Mouse (Mus musculus) urinary bladder, adult 18-20 months (tissue): ENCODE data around the gene Plgrkt.

Experiments used
- DNase-seq, 2 experiments: peaks; one replicate each; pipeline ENCODE4 v3.0.0; 2022; ENCODE audit warnings: low spot score in 2 of 2, mixed read lengths in 2 of 2

Plgrkt gene

DNA sequence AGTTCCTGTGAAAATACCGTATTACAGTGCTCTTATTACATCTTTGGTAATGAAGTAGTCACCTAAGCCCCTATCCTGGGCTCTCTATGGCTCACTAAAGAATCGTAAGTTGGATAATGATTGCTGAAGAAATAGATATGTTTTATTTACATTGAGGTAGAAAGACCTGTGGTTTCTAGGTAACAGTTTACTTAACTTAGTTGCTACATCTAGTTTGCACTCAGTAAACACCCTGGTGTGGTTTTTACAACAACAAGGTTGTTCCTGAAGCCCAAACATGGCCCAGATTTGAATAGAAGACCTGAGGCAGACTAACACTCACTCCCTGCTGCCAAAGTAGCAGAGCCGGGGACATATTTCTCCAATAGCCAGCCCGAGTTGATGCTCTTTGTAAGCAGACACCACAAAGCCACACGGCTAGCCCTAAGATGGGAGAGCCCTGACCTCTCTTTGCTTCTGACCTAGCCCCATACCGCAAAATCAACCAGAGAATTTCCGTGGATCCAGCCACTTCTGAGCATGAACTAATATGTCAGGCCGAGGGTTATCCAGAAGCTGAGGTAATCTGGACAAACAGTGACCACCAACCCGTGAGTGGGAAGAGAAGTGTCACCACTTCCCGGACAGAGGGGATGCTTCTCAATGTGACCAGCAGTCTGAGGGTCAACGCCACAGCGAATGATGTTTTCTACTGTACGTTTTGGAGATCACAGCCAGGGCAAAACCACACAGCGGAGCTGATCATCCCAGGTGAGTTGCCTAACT lies 12.8 kb upstream of the Plgrkt start:
- DNase-seq: no peak

DNA sequence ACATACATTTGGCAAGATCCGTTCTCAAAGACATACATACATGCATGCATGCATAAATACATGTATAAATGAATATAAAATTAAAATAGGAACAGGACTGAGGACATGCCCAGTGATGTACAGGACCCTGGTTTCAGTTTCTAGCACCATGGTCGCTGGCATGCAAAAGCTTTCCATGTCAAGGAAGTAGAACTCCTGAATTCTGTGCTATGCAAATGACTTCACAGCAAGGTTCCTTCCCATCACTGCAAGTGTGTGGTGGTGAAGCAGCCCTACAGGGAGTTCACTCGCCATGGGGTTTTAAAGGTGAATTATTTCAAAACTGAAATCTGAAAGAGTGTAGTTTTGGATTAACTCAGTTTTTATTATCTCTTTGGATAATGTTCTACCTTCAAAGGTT lies 9.2 kb upstream of the Plgrkt start:
- DNase-seq: no peak

- DNase-seq: no peak
Observed at GRCm38 (mm10) chr19:29374947-29375346, 7.8 kb upstream of the Plgrkt start.

DNA sequence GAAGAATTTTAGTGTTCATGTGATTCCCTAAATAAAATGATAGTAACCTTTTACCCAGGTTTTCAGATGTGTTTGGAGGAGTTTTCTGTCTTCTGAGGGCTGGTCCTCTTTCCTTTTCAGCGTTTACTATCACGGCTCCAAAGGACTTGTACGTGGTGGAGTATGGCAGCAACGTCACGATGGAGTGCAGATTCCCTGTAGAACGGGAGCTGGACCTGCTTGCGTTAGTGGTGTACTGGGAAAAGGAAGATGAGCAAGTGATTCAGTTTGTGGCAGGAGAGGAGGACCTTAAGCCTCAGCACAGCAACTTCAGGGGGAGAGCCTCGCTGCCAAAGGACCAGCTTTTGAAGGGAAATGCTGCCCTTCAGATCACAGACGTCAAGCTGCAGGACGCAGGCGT lies 6.2 kb upstream of the Plgrkt start:
- DNase-seq: no peak

DNA sequence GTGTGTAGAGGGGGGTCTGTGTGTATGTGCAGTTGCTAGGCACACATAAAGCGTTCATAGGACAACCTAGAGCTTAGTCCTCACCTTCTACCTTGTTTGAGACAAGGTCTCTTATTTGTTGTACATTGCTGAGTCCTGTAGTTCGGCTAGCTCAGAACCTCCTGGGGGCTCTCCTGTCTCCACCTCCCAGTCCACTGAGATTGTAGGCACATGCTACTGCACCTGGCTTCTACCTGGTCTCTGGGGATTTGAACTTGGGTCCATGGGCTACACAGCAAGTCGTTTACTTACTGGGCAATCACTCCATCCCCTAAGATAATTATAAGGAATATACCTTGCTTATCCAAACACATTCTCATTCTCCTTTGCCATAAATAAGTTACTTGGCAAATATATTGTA lies 5.4 kb upstream of the Plgrkt start:
- no peak for DNase-seq

DNA sequence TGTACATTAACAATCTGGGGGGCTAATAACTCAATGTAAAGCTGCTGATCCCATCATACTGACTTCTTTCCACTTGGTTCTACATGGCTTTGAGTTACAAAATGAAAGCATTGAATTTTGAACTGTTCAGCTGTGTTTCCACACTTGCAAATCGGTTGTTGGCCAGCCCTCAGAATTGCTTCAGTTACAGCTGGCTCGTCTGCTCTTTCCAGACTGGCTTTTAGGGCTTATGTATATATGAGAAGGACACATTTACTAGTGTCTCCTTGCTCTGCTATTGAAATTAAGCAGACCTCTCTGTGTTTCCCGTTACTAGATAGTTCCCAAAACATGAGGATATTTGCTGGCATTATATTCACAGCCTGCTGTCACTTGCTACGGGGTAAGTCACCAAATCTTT lies 4.9 kb upstream of the Plgrkt start:
- DNase-seq: no peak

- DNase-seq: no peak
Observed at GRCm38 (mm10) chr19:29371284-29372081, 4.3 kb upstream of the Plgrkt start.

DNA sequence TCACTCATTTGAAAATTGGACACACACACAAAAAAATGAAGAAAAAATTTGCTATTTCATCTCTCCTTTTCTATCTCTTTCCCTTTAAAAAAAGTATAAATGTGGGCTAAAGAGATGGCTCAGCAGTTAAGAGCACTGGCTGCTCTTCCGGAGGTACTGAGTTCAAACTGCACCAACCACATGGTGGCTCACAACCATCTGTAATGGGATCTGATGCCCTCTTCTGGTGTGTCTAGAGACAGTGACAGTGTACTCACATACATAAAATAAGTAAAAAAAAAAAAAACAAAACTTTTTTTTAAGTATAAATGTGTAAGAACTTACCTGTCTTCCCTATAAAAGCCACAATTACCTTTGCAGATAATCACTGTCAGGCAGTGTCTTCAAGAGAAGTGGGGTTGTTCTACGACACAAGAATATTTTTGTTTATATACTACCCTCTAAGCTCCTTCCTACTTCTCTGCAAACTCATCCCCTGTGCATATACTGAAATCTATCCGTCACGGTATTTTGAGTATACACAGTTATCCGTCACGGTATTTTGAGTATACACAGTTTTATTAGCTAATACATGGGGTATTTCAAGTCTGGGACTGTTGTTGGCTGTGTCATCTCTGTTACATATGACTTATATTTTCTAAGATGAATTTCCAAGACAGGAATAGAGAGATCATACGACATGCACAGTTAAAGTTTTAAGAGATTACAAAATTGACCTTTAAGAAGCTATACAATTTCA lies 3.5 kb upstream of the Plgrkt start:
- no peak for DNase-seq

DNA sequence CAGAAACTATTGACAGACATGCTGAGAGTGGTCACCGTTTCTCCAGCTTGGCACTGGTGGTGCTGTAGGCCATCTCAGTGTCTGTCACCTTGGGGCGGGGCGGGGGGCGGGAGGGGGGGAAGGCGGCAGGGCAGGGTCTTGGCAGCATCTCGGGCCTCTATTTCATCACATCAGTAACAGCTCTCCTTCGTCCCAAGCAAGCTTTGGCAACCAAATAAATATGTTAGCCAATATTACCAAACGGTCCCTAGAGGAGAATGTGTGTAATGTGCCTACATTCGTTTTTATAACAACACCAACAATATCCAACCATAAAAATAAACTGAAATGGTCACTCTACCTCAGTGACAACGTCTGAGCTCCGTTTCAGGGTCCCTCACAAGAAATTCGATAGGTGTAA lies 2.9 kb upstream of the Plgrkt start:
- DNase-seq: no peak

GRCm38 (mm10) chr19:29368671-29369309 lies 1.6 kb upstream of the Plgrkt start:
- DNase-seq: no peak

DNA sequence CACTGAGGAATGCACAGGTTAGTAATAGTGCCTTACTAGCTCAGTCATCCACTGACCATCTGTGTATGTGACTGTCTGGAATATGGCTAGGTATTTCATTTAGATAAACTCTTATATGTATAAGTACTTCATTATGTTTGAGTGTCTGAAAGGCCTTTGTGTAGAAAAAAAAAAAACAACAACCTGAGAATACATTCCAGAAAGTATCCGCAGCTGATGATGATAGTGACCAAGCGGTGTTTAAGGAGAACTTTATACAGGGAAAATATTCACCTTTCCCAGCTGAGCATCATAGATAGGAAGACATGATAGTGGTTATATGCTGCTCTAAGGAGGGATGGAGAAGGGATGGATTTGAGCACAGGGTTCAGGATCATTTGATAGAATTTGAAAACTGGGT lies 851 bp upstream of the Plgrkt start:
- no peak for DNase-seq

DNA sequence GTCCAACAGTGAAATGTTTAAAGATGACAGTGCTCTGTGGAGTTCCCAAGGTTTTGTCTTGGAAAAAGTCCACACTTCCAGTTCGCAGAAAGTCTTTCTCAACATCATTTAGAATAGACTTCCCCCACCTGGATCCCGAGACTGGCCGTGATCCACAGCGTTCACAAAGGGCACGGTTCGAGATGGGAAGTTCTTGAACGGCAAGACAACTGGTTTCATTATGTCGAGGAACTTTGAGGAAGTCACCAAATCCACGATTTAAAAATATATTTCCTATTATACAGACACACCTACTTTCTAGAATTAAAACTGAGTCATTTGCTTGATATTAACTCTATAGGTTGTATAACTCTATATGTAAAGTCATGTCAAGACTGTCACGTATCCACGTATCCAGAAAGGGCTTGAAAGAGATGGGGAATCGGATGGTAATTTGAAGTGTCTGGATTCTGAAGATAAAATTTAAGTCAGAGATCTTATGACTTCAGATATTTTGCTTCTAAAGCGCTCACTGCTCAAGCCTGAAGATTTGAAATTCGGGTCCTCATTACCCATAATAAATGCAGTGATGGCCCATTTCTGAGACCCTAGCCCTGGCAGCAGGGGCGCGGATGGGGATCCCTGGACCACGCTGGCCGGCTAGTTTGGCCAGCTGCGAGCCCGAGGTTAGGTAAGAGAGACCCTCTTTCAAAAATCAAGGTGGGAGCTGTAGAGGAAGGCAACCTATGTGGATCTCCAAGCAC lies 793 bp downstream of the Plgrkt start:
- DNase-seq: no peak

- DNase-seq: no peak
Observed at GRCm38 (mm10) chr19:29365105-29365504, 2.1 kb downstream of the Plgrkt start.

GRCm38 (mm10) chr19:29364076-29364475 lies 3.1 kb downstream of the Plgrkt start:
- no peak for DNase-seq

- DNase-seq: no peak
Observed at GRCm38 (mm10) chr19:29363557-29363956, 3.6 kb downstream of the Plgrkt start.

DNA sequence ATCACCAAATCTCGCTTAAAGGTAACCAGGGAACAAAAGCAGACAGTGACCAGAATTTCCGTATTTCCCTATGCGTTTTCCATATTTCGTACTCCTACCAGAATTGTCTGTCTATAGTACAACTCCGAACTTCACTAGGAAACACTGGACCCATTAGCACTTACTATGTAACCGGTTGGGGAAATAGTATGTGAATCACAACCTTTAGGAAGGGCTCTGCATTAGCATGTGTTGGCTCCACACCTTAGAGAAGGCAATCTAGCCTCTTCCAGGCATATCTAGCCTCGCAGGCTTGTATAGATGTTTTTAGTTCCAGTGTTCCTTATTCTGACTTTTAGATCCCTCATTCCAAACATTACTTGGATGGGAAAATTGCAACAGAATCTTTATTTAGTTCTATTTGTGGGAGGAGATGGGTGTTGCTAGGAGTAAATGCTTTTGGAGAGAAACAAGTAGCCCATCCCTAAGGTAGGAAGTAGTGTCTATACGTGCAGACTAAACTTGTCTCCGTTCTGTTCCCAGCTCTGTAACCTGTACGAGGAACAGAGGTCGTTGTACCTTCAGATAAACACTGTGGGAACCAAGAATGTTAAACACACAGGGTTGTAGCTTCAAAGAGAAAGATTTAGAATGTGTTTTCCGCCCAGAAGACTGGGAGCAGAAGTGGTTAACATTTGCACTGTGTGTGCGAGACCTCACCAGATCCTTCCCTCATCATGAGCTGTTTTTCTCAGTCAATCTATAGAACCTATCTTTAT lies 4.8 kb downstream of the Plgrkt start:
- no peak for DNase-seq

DNA sequence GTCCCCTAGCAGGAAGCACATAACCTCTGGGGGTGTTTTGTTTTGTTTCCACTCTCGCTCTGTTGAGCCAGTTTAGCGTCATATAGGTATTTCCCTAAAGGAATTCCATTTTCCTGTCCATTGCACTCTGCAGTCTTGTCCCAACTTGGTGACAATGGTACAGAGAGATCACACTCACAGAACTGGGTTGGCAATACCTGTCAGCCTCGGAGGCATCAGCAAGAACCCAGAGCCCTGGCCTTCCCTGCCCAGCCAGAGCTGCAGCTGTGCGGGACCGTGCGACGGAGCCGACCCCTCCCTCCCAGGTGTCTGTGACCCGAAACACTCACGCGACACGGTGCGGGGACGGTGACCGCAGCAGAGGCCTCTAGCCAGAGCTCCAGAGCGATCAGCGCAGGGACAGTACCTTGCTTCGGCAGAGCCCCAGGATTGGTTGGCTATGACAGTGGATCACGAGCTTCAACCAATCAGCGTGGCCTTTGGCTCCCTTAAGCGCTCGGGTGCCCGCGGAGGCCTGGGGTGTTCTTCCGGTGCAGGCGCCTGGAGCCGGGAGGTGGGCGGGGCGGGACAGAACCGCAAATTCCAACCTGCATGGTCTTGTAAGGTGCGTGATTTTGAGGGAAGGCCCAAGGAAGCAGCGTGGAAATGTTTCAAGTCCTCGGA lies 5.6 kb downstream of the Plgrkt start:
- DNase-seq: peak; percentile 72 to 84

GRCm38 (mm10) chr19:29360251-29360650 lies 6.9 kb downstream of the Plgrkt start:
- no peak for DNase-seq

GRCm38 (mm10) chr19:29356281-29356680 lies 10.9 kb downstream of the Plgrkt start:
- no peak for DNase-seq
